ENCODE assay signal across 9 mouse cellular contexts in genomic region chr3:55243056-55243471, GRCm38 (mm10). TPM values are rescaled to one million over a fixed set of nuclear protein-coding genes. Genes with fewer than 3 reads are reported as not detected.
DNase-seq lines count a peak whose midpoint lies in the region; ATAC-seq and TF ChIP-seq lines count a peak whose summit lies in the region.
"Had no signal": no experiment of that assay in that cellular context is flagged by ENCODE, and none has a peak within 500 bp of the region (broad histone marks: within the 10 kb centered on the region; RNA-seq: fewer than 3 reads in every experiment).

No protein-coding gene starts in this region.

- WGBS in kidney, adult 2 months, result 5% methylated on average over 8 of the region's 8 CpGs
- 1% methylated on average over 8 of the region's 8 CpGs for WGBS in hindbrain, embryonic 12.5 days
- 3% methylated on average over 8 of the region's 8 CpGs for WGBS in midbrain, embryonic 10.5 days

- H3K4me2 ChIP-seq in hindbrain, embryonic 12.5 days (replicated peaks), result peak overlapping the region; percentile 67

- no peaks in the 10 kb centered on the region for H3K4me1 ChIP-seq in kidney, adult 2 months (ENCODE audit: control insufficient read depth, insufficient read depth, low read length)
- no peaks in the 10 kb centered on the region for H3K4me1 ChIP-seq in brown adipose tissue, adult 24 weeks (ENCODE audit: control insufficient read depth, insufficient read depth, insufficient read length, low read length)
- peaks cover 25% of the 10 kb centered on the region for H3K4me1 ChIP-seq in hindbrain, embryonic 12.5 days
- H3K4me1 ChIP-seq in midbrain, embryonic 10.5 days, result peaks cover 34% of the 10 kb centered on the region

- H3K4me3 ChIP-seq in kidney, adult 2 months (ENCODE audit: insufficient read depth, low read depth, low read length), result peak overlapping the region; percentile 28; the same call in 1 of the 2 replicates
- peak overlapping the region; percentile 42 for H3K4me3 ChIP-seq in brown adipose tissue, adult 24 weeks (ENCODE audit: insufficient read depth, low read depth, low read length)
- H3K4me3 ChIP-seq in hindbrain, embryonic 12.5 days, result peak overlapping the region; percentile 83
- H3K4me3 ChIP-seq in midbrain, embryonic 10.5 days, result peak overlapping the region; percentile 81

- no peak for DNase-seq in kidney, adult 2 months
- DNase-seq in kidney, adult 9 months, result no peak
- DNase-seq in midbrain, embryonic 10.5 days (ENCODE audit: low spot score), result no peak
- DNase-seq in urinary bladder, postnatal 36 days (ENCODE audit: low spot score in 2 of 2), result no peak
- DNase-seq in urinary bladder, postnatal 10 days (ENCODE audit: low spot score), result no peak

- ATAC-seq in hindbrain, embryonic 12.5 days (ENCODE audit: low FRiP score), result peak; percentile 81
- no peak for ATAC-seq in activated CD4-positive, CD25-positive, alpha-beta regulatory T cell, adult 4 months

- no peaks in the 10 kb centered on the region for H3K9me3 ChIP-seq in hindbrain, embryonic 12.5 days (replicated peaks)
- H3K9me3 ChIP-seq in midbrain, embryonic 10.5 days (replicated peaks), result no peaks in the 10 kb centered on the region

- no peak for TF ChIP-seq POLR2A in kidney, adult 2 months (IDR thresholded peaks at IDR 0.05; ENCODE audit: low read depth, low read length)

- TF ChIP-seq CTCF in kidney, adult 2 months (conservative IDR thresholded peaks at IDR 0.05; ENCODE audit: insufficient read depth, insufficient read length, low read depth, low read length), result no peak

- peak overlapping the region; percentile 96 for H3K9ac ChIP-seq in hindbrain, embryonic 12.5 days
- H3K9ac ChIP-seq: liver, embryonic 14.5 days had no signal

- no peaks in the 10 kb centered on the region for H3K36me3 ChIP-seq in kidney, adult 2 months (ENCODE audit: control insufficient read depth, insufficient read depth, low read length)
- peaks cover 12% of the 10 kb centered on the region for H3K36me3 ChIP-seq in hindbrain, embryonic 12.5 days
- peaks cover 12% of the 10 kb centered on the region for H3K36me3 ChIP-seq in midbrain, embryonic 10.5 days

- no peak overlapping the region for H3K27ac ChIP-seq in kidney, adult 2 months (ENCODE audit: insufficient read depth, low read depth, low read length)
- no peak overlapping the region for H3K27ac ChIP-seq in brown adipose tissue, adult 24 weeks (replicated peaks; ENCODE audit: low read depth, low read length)
- peak overlapping the region; percentile 98 for H3K27ac ChIP-seq in hindbrain, embryonic 12.5 days
- H3K27ac ChIP-seq in midbrain, embryonic 10.5 days (replicated peaks), result peak overlapping the region; percentile 94
- H3K27ac ChIP-seq: liver, embryonic 14.5 days had no signal

- H3K27me3 ChIP-seq in kidney, adult 2 months (replicated peaks; ENCODE audit: control insufficient read depth, insufficient read depth, low read length), result no peaks in the 10 kb centered on the region; the same call in 1 of the 2 replicates
- H3K27me3 ChIP-seq in hindbrain, embryonic 12.5 days, result no peaks in the 10 kb centered on the region
- H3K27me3 ChIP-seq in midbrain, embryonic 10.5 days (ENCODE audit: low read depth, poor library complexity, severe bottlenecking), result peaks cover 28% of the 10 kb centered on the region

RNA-seq across cellular contexts. Expression of gene Dclk1, which starts 0.9 kb away (rescaled TPM):
- 0.68 and 1.1 TPM in 2 replicates for polyA plus RNA-seq in kidney, adult 2 months (2012; rRNA removed)
- polyA plus RNA-seq in brown adipose tissue, adult 24 weeks (2012; ENCODE audit: insufficient read depth, insufficient read length, missing spikeins), result 1.5 and 2.6 TPM in 2 replicates
- 164 and 171 TPM in 2 replicates for polyA plus RNA-seq in hindbrain, embryonic 12.5 days (2016; fragmentation: Nextera tagmentation; extraction: Ambion mirVana)
- polyA plus RNA-seq in midbrain, embryonic 10.5 days (2016; fragmentation: Nextera tagmentation; extraction: Ambion mirVana), result 42.2 and 72.4 TPM in 2 replicates
- polyA plus RNA-seq in activated CD4-positive, CD25-positive, alpha-beta regulatory T cell, adult 4 months (2017; shearing (Covaris generic)), result under 1 TPM; 0.12 to 0.87 TPM

Comparison
In these comparisons a context has a peak if more than half of its experiments do, and no peak if none do; other contexts are left out.
1. H3K27ac ChIP-seq: peak in hindbrain, embryonic 12.5 days (single experiment) and midbrain, embryonic 10.5 days (single experiment); none in kidney, adult 2 months (single experiment) and brown adipose tissue, adult 24 weeks (single experiment).
2. H3K4me3 ChIP-seq: peak in every context shown above with its lines; median percentile 83 in hindbrain, embryonic 12.5 days; 81 in midbrain, embryonic 10.5 days; 42 in brown adipose tissue, adult 24 weeks; 28 in kidney, adult 2 months.
3. RNA of gene Dclk1, which starts 0.9 kb away (polyA plus RNA-seq): 164 to 171 TPM in hindbrain, embryonic 12.5 days and 42.2 to 72.4 TPM in midbrain, embryonic 10.5 days; 1.5 to 2.6 TPM in brown adipose tissue, adult 24 weeks, 0.68 to 1.1 TPM in kidney, adult 2 months and 0.12 to 0.87 TPM in activated CD4-positive, CD25-positive, alpha-beta regulatory T cell, adult 4 months; every median in the first group is over 10 times any median in the second.